Mouse (Mus musculus) MEL (cell line): ENCODE data around the gene Gm20388. TPM values are rescaled to one million over a fixed set of nuclear protein-coding genes. Genes with fewer than 3 reads are reported as not detected.

Experiments
- DNase-seq: peaks from one replicate; pipeline ENCODE4 v3.0.0; 2011; ENCODE audit warnings: low read depth, low spot score
- H3K27ac ChIP-seq: 2 replicates; pipeline ENCODE4 v1.5.1; 2012; ENCODE audit warnings: low read depth, mild to moderate bottlenecking, control low read depth, low read length, moderate library complexity; ENCODE audit not compliant: control insufficient read depth
- H3K27me3 ChIP-seq, 2 experiments: fragments of 150-350 bp in 1 of 2; sonication (generic) in 1 of 2; 2 replicates each; pipeline ENCODE4 v1.6.1; 2012; ENCODE audit warnings: low read length in 2 of 2, mild to moderate bottlenecking in 2 of 2, improper control_type of control experiment in 1 of 2, moderate library complexity in 1 of 2; ENCODE audit not compliant: insufficient read depth in 2 of 2, control insufficient read depth in 1 of 2
- H3K36me3 ChIP-seq, 2 experiments: 2 replicates each; pipeline ENCODE4 v1.6.1; 2012 to 2014; ENCODE audit warnings: low read length in 2 of 2, improper control_type of control experiment in 1 of 2, inconsistent platforms in 1 of 2, mild to moderate bottlenecking in 1 of 2; ENCODE audit not compliant: insufficient read depth in 2 of 2, control insufficient read depth in 1 of 2
- H3K4me1 ChIP-seq, 2 experiments: fragments of 150-350 bp in 1 of 2; sonication (generic) in 1 of 2; 2 replicates each; pipeline ENCODE4 v1.6.1; 2012; ENCODE audit warnings: low read length in 2 of 2, improper control_type of control experiment in 1 of 2, mild to moderate bottlenecking in 1 of 2; ENCODE audit not compliant: insufficient read depth in 2 of 2, control insufficient read depth in 1 of 2
- H3K4me3 ChIP-seq, 2 experiments: fragments of 150-350 bp in 1 of 2; sonication (generic) in 1 of 2; 2 replicates each; pipeline ENCODE4 v1.5.1; 2012; ENCODE audit warnings: low read depth in 2 of 2, low read length in 2 of 2, mild to moderate bottlenecking in 2 of 2, moderate library complexity in 2 of 2, control low read depth in 1 of 2, improper control_type of control experiment in 1 of 2; ENCODE audit not compliant: control insufficient read depth in 1 of 2, insufficient read depth in 1 of 2
- H3K79me2 ChIP-seq: 2 replicates; pipeline ENCODE4 v1.6.1; 2012; ENCODE audit warnings: mild to moderate bottlenecking, low read length, moderate library complexity; ENCODE audit not compliant: control insufficient read depth, poor library complexity, insufficient read depth
- H3K9ac ChIP-seq: 2 replicates; pipeline ENCODE4 v1.6.1; 2012; ENCODE audit warnings: low read depth, mild to moderate bottlenecking, control low read depth, low read length, moderate library complexity; ENCODE audit not compliant: control insufficient read depth, poor library complexity, severe bottlenecking
- H3K9me3 ChIP-seq: fragments of 150-350 bp; sonication (generic); replicated peaks from 2 replicates; pipeline ENCODE4 v1.6.1; 2012; ENCODE audit warnings: mild to moderate bottlenecking, low read length, improper control_type of control experiment, moderate library complexity; ENCODE audit not compliant: insufficient read depth
- BHLHE40 ChIP-seq: IDR thresholded peaks from 2 replicates; pipeline ENCODE4 v1.6.1; 2012; ENCODE audit warnings: low read depth, mild to moderate bottlenecking, inconsistent platforms, low read length, improper control_type of control experiment, borderline replicate concordance
- CTCF ChIP-seq, 3 experiments: IDR thresholded peaks in 2 of 3; conservative IDR thresholded peaks in 1 of 3; 2 replicates each; pipeline ENCODE4 v1.5.1; 2011 to 2012; ENCODE audit warnings: low read length in 3 of 3, low read depth in 2 of 3, mild to moderate bottlenecking in 2 of 3, improper control_type of control experiment in 1 of 3, inconsistent platforms in 1 of 3, mixed read lengths in 1 of 3, moderate library complexity in 1 of 3; ENCODE audit not compliant: control insufficient read depth in 1 of 3, insufficient read depth in 1 of 3, poor library complexity in 1 of 3, severe bottlenecking in 1 of 3
- ELF1 ChIP-seq: IDR thresholded peaks from 2 replicates; pipeline ENCODE4 v1.6.1; 2014; ENCODE audit warnings: low read depth, mild to moderate bottlenecking, inconsistent platforms, low read length, improper control_type of control experiment, moderate library complexity
- EP300 ChIP-seq, 2 experiments: IDR thresholded peaks; 2 replicates each; pipeline ENCODE4 v1.6.1; 2011; ENCODE audit warnings: improper control_type of control experiment in 2 of 2, low read length in 2 of 2, low read depth in 1 of 2, mild to moderate bottlenecking in 1 of 2
- KAT2A ChIP-seq: conservative IDR thresholded peaks from 2 replicates; pipeline ENCODE4 v1.6.1; 2012; ENCODE audit warnings: low read depth, low read length, improper control_type of control experiment, inconsistent platforms
- MAZ ChIP-seq: IDR thresholded peaks from 2 replicates; pipeline ENCODE4 v1.6.1; 2012; ENCODE audit warnings: low read depth, mild to moderate bottlenecking, inconsistent platforms, low read length, improper control_type of control experiment
- MEF2A ChIP-seq: IDR thresholded peaks from 2 replicates; pipeline ENCODE4 v1.6.1; 2014; ENCODE audit warnings: low read depth, mild to moderate bottlenecking, inconsistent platforms, low read length, improper control_type of control experiment; ENCODE audit not compliant: poor library complexity, insufficient replicate concordance, severe bottlenecking; ENCODE audit errors: extremely low read depth
- MYB ChIP-seq: IDR thresholded peaks from 2 replicates; pipeline ENCODE4 v1.6.1; 2011; ENCODE audit warnings: mild to moderate bottlenecking, low read depth, low read length, improper control_type of control experiment
- NELFE ChIP-seq: IDR thresholded peaks from 2 replicates; pipeline ENCODE4 v1.6.1; 2011; ENCODE audit warnings: low read depth, low read length, improper control_type of control experiment
- NRF1 ChIP-seq: IDR thresholded peaks from 2 replicates; pipeline ENCODE4 v1.6.1; 2014; ENCODE audit warnings: low read depth, mild to moderate bottlenecking, inconsistent platforms, low read length, improper control_type of control experiment, moderate library complexity; ENCODE audit not compliant: poor library complexity, insufficient read depth, severe bottlenecking
- POLR2AphosphoS5 ChIP-seq: IDR thresholded peaks from 2 replicates; pipeline ENCODE4 v1.6.1; 2012; ENCODE audit warnings: low read depth, borderline replicate concordance, mild to moderate bottlenecking, inconsistent platforms, low read length, moderate library complexity, mixed read lengths
- RAD21 ChIP-seq: IDR thresholded peaks from 2 replicates; pipeline ENCODE4 v1.6.1; 2011; ENCODE audit warnings: mild to moderate bottlenecking, low read depth, low read length, improper control_type of control experiment
- SMC3 ChIP-seq: IDR thresholded peaks from 2 replicates; pipeline ENCODE4 v1.6.1; 2011; ENCODE audit warnings: low read depth, low read length, improper control_type of control experiment
- TAL1 ChIP-seq: IDR thresholded peaks from 2 replicates; pipeline ENCODE4 v1.6.1; 2012; ENCODE audit warnings: mild to moderate bottlenecking, inconsistent platforms, low read length, moderate library complexity, mixed read lengths
- TBP ChIP-seq: IDR thresholded peaks from 2 replicates; pipeline ENCODE4 v1.8.0; 2011; ENCODE audit warnings: low read depth, low read length, improper control_type of control experiment
- UBTF ChIP-seq: IDR thresholded peaks from 2 replicates; pipeline ENCODE4 v1.6.1; 2012; ENCODE audit warnings: low read depth, mild to moderate bottlenecking, inconsistent platforms, low read length, improper control_type of control experiment, moderate library complexity, borderline replicate concordance; ENCODE audit not compliant: insufficient read depth
- USF2 ChIP-seq, 2 experiments: IDR thresholded peaks; 2 replicates each; pipeline ENCODE4 v1.6.1; 2011 to 2012; ENCODE audit warnings: improper control_type of control experiment in 2 of 2, low read length in 2 of 2, borderline replicate concordance in 1 of 2, inconsistent platforms in 1 of 2, low read depth in 1 of 2, mild to moderate bottlenecking in 1 of 2; ENCODE audit not compliant: insufficient read depth in 1 of 2
- ZKSCAN1 ChIP-seq: IDR thresholded peaks from 2 replicates; pipeline ENCODE4 v1.6.1; 2012; ENCODE audit warnings: low read depth, mild to moderate bottlenecking, inconsistent platforms, low read length, improper control_type of control experiment, moderate library complexity
- ZMIZ1 ChIP-seq: IDR thresholded peaks from 2 replicates; pipeline ENCODE4 v1.6.1; 2012; ENCODE audit warnings: low read depth, mild to moderate bottlenecking, inconsistent platforms, low read length, improper control_type of control experiment, moderate library complexity
- ZNF384 ChIP-seq: IDR thresholded peaks from 2 replicates; pipeline ENCODE4 v1.6.1; 2012; ENCODE audit warnings: low read depth, mild to moderate bottlenecking, inconsistent platforms, low read length, improper control_type of control experiment
- polyA plus RNA-seq, 2 experiments: library from polyadenylated mRNA; stranded (reverse) in 1 of 2; unstranded in 1 of 2; fragments of >175 nt in 1 of 2; fragments of >200 nt in 1 of 2; gene quantifications; 2 replicates each; pipeline versions ENCODE4 v1.2.1 to v1.2.4; 2012; ENCODE audit warnings: low replicate concordance in 2 of 2, low read depth in 1 of 2; ENCODE audit not compliant: insufficient read length in 2 of 2, insufficient read depth in 1 of 2, missing spikeins in 1 of 2
- total RNA-seq: library from RNA; depleted of rRNA; stranded (reverse); fragments of 300-350 nt; gene quantifications from 2 replicates; pipeline ENCODE4 v1.2.3, GENCODE M21; 2012

Gm20388 gene
- total and polyA plus RNA-seq, 3 experiments, result 11.1 to 17.8 TPM; not detected in 1

- Histone ChIP-seq H3K27me3 (no peaks in the 10 kb centered on the region), H3K79me2 (no peaks in the 10 kb centered on the region), H3K9me3 (no peaks in the 10 kb centered on the region), H3K27ac (no peak overlapping the region), H3K9ac (no peak overlapping the region), H3K4me1 (peaks cover 0 to 2% of the 10 kb centered on the region in 2 experiments; a peak in 1 of 4 replicates), H3K36me3 (no peaks in the 10 kb centered on the region), H3K4me3 (no peak overlapping the region)
- DNase-seq, result no peak
- TF ChIP-seq ELF1, result no peak
- no peak for TF ChIP-seq NRF1
- TF ChIP-seq KAT2A, result no peak
- no peak for TF ChIP-seq MEF2A
- no peak for TF ChIP-seq POLR2AphosphoS5
- no peak for TF ChIP-seq CTCF (IDR thresholded peaks at IDR 0.05 in 2 of 3, conservative IDR thresholded peaks at IDR 0.05 in 1 of 3; ENCODE audit: control insufficient read depth in 1 of 3, insufficient read depth in 1 of 3, low read depth in 2 of 3, low read length in 3 of 3, poor library complexity in 1 of 3, severe bottlenecking in 1 of 3)
- no peak for TF ChIP-seq EP300 (IDR thresholded peaks at IDR 0.05; ENCODE audit: low read depth in 1 of 2, low read length in 2 of 2)
These were observed 4368.5 kb downstream of the Gm20388 start for GRCm38 (mm10) chr8:124278956-124279689.

- peaks cover 0 to 2% of the 10 kb centered on the region in 2 experiments; a peak in 1 of 4 replicates for H3K4me1 ChIP-seq
- no peaks in the 10 kb centered on the region for H3K79me2 ChIP-seq
- no peak overlapping the region for H3K9ac ChIP-seq
- no peaks in the 10 kb centered on the region for H3K27me3 ChIP-seq
- no peak overlapping the region for H3K4me3 ChIP-seq
- no peaks in the 10 kb centered on the region for H3K36me3 ChIP-seq
- no peak for TF ChIP-seq MEF2A
- TF ChIP-seq NELFE, result no peak
- TF ChIP-seq USF2 (IDR thresholded peaks at IDR 0.05; ENCODE audit: borderline replicate concordance in 1 of 2, insufficient read depth in 1 of 2, low read depth in 1 of 2, low read length in 2 of 2), result no peak
- TF ChIP-seq NRF1, result no peak
- no peak overlapping the region for H3K27ac ChIP-seq
- H3K9me3 ChIP-seq, result no peaks in the 10 kb centered on the region
- no peak for DNase-seq
These were observed 4369.0 kb downstream of the Gm20388 start for GRCm38 (mm10) chr8:124279690-124279985.

- no peaks in the 10 kb centered on the region for H3K9me3 ChIP-seq
- H3K79me2 ChIP-seq, result no peaks in the 10 kb centered on the region
- no peak overlapping the region for H3K4me3 ChIP-seq
- H3K9ac ChIP-seq, result no peak overlapping the region
- peaks cover 0 to 2% of the 10 kb centered on the region in 2 experiments; a peak in 1 of 4 replicates for H3K4me1 ChIP-seq
- no peaks in the 10 kb centered on the region for H3K36me3 ChIP-seq
- DNase-seq, result no peak
- no peaks in the 10 kb centered on the region for H3K27me3 ChIP-seq
- no peak overlapping the region for H3K27ac ChIP-seq
- TF ChIP-seq CTCF (IDR thresholded peaks at IDR 0.05 in 2 of 3, conservative IDR thresholded peaks at IDR 0.05 in 1 of 3; ENCODE audit: control insufficient read depth in 1 of 3, insufficient read depth in 1 of 3, low read depth in 2 of 3, low read length in 3 of 3, poor library complexity in 1 of 3, severe bottlenecking in 1 of 3), result no peak
- TF ChIP-seq TAL1, result no peak
- TF ChIP-seq TBP, result no peak
- no peak for TF ChIP-seq POLR2AphosphoS5
- TF ChIP-seq RAD21, result no peak
- TF ChIP-seq MAZ, result no peak
- no peak for TF ChIP-seq MYB
- TF ChIP-seq ZMIZ1, result no peak
- no peak for TF ChIP-seq BHLHE40
- no peak for TF ChIP-seq NELFE
- no peak for TF ChIP-seq ZNF384
- no peak for TF ChIP-seq ZKSCAN1
- no peak for TF ChIP-seq UBTF
- no peak for TF ChIP-seq USF2 (IDR thresholded peaks at IDR 0.05; ENCODE audit: borderline replicate concordance in 1 of 2, insufficient read depth in 1 of 2, low read depth in 1 of 2, low read length in 2 of 2)
- TF ChIP-seq SMC3, result no peak
These were observed 4371.3 kb downstream of the Gm20388 start for GRCm38 (mm10) chr8:124281700-124282541.
